Mouse (Mus musculus) gastrocnemius, postnatal 36 days (tissue): ENCODE measurements around the gene Hoxb4. TPM values are rescaled to one million over a fixed set of nuclear protein-coding genes. Genes with fewer than 3 reads are reported as not detected.

Experiments
- DNase-seq, 2 experiments: peaks; one replicate each; pipeline ENCODE4 v3.0.0; 2022
- intact Hi-C: fragments of 180-260 bp; cut with DNase I; formaldehyde crosslinking; loops from one replicate; pipeline ENCODE4 v1.15.1; 2025
- total RNA-seq, 2 experiments: library from RNA; stranded (reverse); gene quantifications; 2 replicates each; pipeline ENCODE4 v1.2.3; 2021

The Hoxb4 gene
- total RNA-seq, 2 experiments from 2014 or later, result 0.23 to 0.54 TPM

- DNase-seq, result no peak
- intact Hi-C loops, result no loop called here
Observed at GRCm38 (mm10) chr11:96310183-96310938, 7.7 kb upstream of the Hoxb4 start.

- DNase-seq, result no peak
- intact Hi-C loops, result no loop called here
Observed at GRCm38 (mm10) chr11:96311097-96311496, 7.0 kb upstream of the Hoxb4 start.

GRCm38 (mm10) chr11:96311520-96312417 lies 6.3 kb upstream of the Hoxb4 start:
- intact Hi-C loops, result no loop called here
- DNase-seq, result no peak

GRCm38 (mm10) chr11:96313134-96313533 lies 4.9 kb upstream of the Hoxb4 start:
- intact Hi-C loops, result no loop called here
- no peak for DNase-seq

- intact Hi-C loops, result no loop called here
- DNase-seq, result no peak
Observed at GRCm38 (mm10) chr11:96313806-96314428, 4.2 kb upstream of the Hoxb4 start.

- intact Hi-C loops, result no loop called here
- no peak for DNase-seq
Observed at GRCm38 (mm10) chr11:96314671-96315343, 3.3 kb upstream of the Hoxb4 start.

GRCm38 (mm10) chr11:96315344-96315681 lies 2.8 kb upstream of the Hoxb4 start:
- no peak for DNase-seq
- intact Hi-C loops, result no loop called here

- intact Hi-C loops, result no loop called here
- DNase-seq, result no peak
Observed at GRCm38 (mm10) chr11:96316696-96317607, 1.1 kb upstream of the Hoxb4 start.

- DNase-seq, result no peak
- intact Hi-C loops, result no loop called here
Observed at GRCm38 (mm10) chr11:96318368-96319070, 452 bp downstream of the Hoxb4 start.

GRCm38 (mm10) chr11:96319071-96319902 lies 1.2 kb downstream of the Hoxb4 start:
- intact Hi-C loops, result no loop called here
- DNase-seq, result no peak

GRCm38 (mm10) chr11:96319910-96320309 lies 1.8 kb downstream of the Hoxb4 start:
- DNase-seq, result no peak
- intact Hi-C loops, result no loop called here

- intact Hi-C loops, result no loop called here
- no peak for DNase-seq
Observed at GRCm38 (mm10) chr11:96320688-96321087, 2.6 kb downstream of the Hoxb4 start.

GRCm38 (mm10) chr11:96321846-96322245 lies 3.8 kb downstream of the Hoxb4 start:
- intact Hi-C loops, result no loop called here
- no peak for DNase-seq

- intact Hi-C loops, result no loop called here
- DNase-seq, result no peak
Observed at GRCm38 (mm10) chr11:96322738-96323137, 4.7 kb downstream of the Hoxb4 start.

GRCm38 (mm10) chr11:96323154-96323553 lies 5.1 kb downstream of the Hoxb4 start, which contains the start of gene Hoxb3:
TSS of gene Hoxb3 (plus strand) at chr11:96323326.
- DNase-seq, result no peak
- intact Hi-C loops, result no loop called here

- intact Hi-C loops, result no loop called here
- DNase-seq, result no peak
Observed at GRCm38 (mm10) chr11:96324125-96324524, 6.1 kb downstream of the Hoxb4 start.

GRCm38 (mm10) chr11:96324965-96325364 lies 6.9 kb downstream of the Hoxb4 start:
- intact Hi-C loops, result no loop called here
- DNase-seq, result no peak

- DNase-seq, result no peak
- intact Hi-C loops, result no loop called here
Observed at GRCm38 (mm10) chr11:96325747-96326212, 7.7 kb downstream of the Hoxb4 start.
